Mouse (Mus musculus): ENCODE measurements around the gene Tex2.
"Not testable (repeated sequence)": the region's sequence is repeated elsewhere in the genome, so short reads cannot be mapped to it uniquely, and the experiment has no call there.

- TF ChIP-seq CTCF (IDR thresholded peaks at IDR 0.05; ENCODE audit: insufficient read depth, low read length); POLR2A (IDR thresholded peaks at IDR 0.05; ENCODE audit: borderline replicate concordance, extremely low read depth, low read depth, low read length): not testable (repeated sequence)
These were observed 35.4 kb downstream of the Tex2 start for GRCm38 (mm10) chr11:106577624-106578355.

Measured in lung, adult 2 months (tissue).